11 mouse cellular contexts compared by ENCODE assay signal in genomic region chr17:78250149-78250938, GRCm38 (mm10). TPM values are rescaled to one million over a fixed set of nuclear protein-coding genes. Genes with fewer than 3 reads are reported as not detected.
A peak's percentile ranks its signal among the peaks of the same experiment; 100 is the strongest.
DNase-seq lines count a peak whose midpoint lies in the region; ATAC-seq lines count a peak whose summit lies in the region.
"Had no signal": no experiment of that assay in that cellular context is flagged by ENCODE, and none has a peak within 500 bp of the region (broad histone marks: within the 10 kb centered on the region; RNA-seq: fewer than 3 reads in every experiment).

No protein-coding gene starts in this region.

- no peaks in the 10 kb centered on the region for H3K36me3 ChIP-seq in heart, embryonic 10.5 days
- H3K36me3 ChIP-seq in kidney, embryonic 15.5 days = no peaks in the 10 kb centered on the region; the same call in 1 of the 2 replicates
- H3K36me3 ChIP-seq in midbrain, embryonic 14.5 days (ENCODE audit: control insufficient read depth, insufficient read depth, low read length) = no peaks in the 10 kb centered on the region

- peak; percentile 97 for DNase-seq in heart, adult 11 months
- DNase-seq in heart, embryonic 10.5 days (ENCODE audit: low spot score) = no peak
- peak; percentile 60 for DNase-seq in fibroblast of lung, adult 2 months (ENCODE audit: low read depth)
- peak; percentile 61 for DNase-seq in lung, postnatal 25 days (ENCODE audit: low spot score)
- DNase-seq in cerebellum, adult 9-10 months = no peak
- no peak for DNase-seq in midbrain, embryonic 14.5 days
- DNase-seq in left cerebral cortex, adult 9 months (ENCODE audit: low spot score in 2 of 2) = no peak
- DNase-seq: cerebellum, adult 8-10 months had no signal

- H3K4me1 ChIP-seq in heart, embryonic 10.5 days = peaks cover 22% of the 10 kb centered on the region
- peaks cover 49% of the 10 kb centered on the region for H3K4me1 ChIP-seq in kidney, embryonic 15.5 days
- peaks cover 13% of the 10 kb centered on the region for H3K4me1 ChIP-seq in midbrain, embryonic 14.5 days (ENCODE audit: control insufficient read depth, insufficient read depth, low read length)

- WGBS in heart, embryonic 10.5 days = 75% methylated on average over 14 of the region's 14 CpGs
- 65% methylated on average over 14 of the region's 14 CpGs for whole genome bisulfite sequencing in kidney, embryonic 15.5 days
- 88% methylated on average over 14 of the region's 14 CpGs for WGBS in midbrain, embryonic 14.5 days

- no peak overlapping the region for H3K4me3 ChIP-seq in heart, embryonic 10.5 days
- no peak overlapping the region for H3K4me3 ChIP-seq in kidney, embryonic 15.5 days (replicated peaks)
- H3K4me3 ChIP-seq in midbrain, embryonic 14.5 days (replicated peaks; ENCODE audit: low read depth, low read length) = no peak overlapping the region
- H3K4me3 ChIP-seq: forebrain, embryonic 13.5 days had no signal

- no peak for ATAC-seq in kidney, embryonic 15.5 days (replicated peaks; ENCODE audit: low FRiP score)
- no peak for ATAC-seq in midbrain, embryonic 14.5 days (ENCODE audit: low FRiP score, low TSS enrichment)
- ATAC-seq: forebrain, embryonic 13.5 days had no signal

- no peak overlapping the region for H3K4me2 ChIP-seq in kidney, embryonic 15.5 days
- H3K4me2 ChIP-seq in midbrain, embryonic 14.5 days (ENCODE audit: low read length) = no peak overlapping the region
- H3K4me2 ChIP-seq: forebrain, embryonic 13.5 days; hindbrain, embryonic 14.5 days had no signal

- no peak overlapping the region for H3K27ac ChIP-seq in heart, embryonic 10.5 days
- peak overlapping the region; percentile 45; the same call in 1 of the 2 replicates for H3K27ac ChIP-seq in kidney, embryonic 15.5 days
- H3K27ac ChIP-seq in midbrain, embryonic 14.5 days (replicated peaks; ENCODE audit: low read depth, low read length) = no peak overlapping the region
- H3K27ac ChIP-seq: forebrain, embryonic 13.5 days; hindbrain, embryonic 14.5 days had no signal

- no peak overlapping the region for H3K9ac ChIP-seq in kidney, embryonic 15.5 days
- H3K9ac ChIP-seq in midbrain, embryonic 14.5 days (replicated peaks; ENCODE audit: low read length) = no peak overlapping the region
- H3K9ac ChIP-seq: forebrain, embryonic 13.5 days; hindbrain, embryonic 14.5 days had no signal

- no peaks in the 10 kb centered on the region for H3K27me3 ChIP-seq in heart, embryonic 10.5 days (ENCODE audit: insufficient read depth, poor library complexity, severe bottlenecking)
- no peaks in the 10 kb centered on the region for H3K27me3 ChIP-seq in kidney, embryonic 15.5 days
- no peaks in the 10 kb centered on the region for H3K27me3 ChIP-seq in midbrain, embryonic 14.5 days (ENCODE audit: control insufficient read depth, insufficient read depth, low read length)
- H3K27me3 ChIP-seq: forebrain, embryonic 13.5 days had no signal

- no peaks in the 10 kb centered on the region for H3K9me3 ChIP-seq in heart, embryonic 10.5 days
- H3K9me3 ChIP-seq in kidney, embryonic 15.5 days (replicated peaks) = no peaks in the 10 kb centered on the region
- no peaks in the 10 kb centered on the region for H3K9me3 ChIP-seq in midbrain, embryonic 14.5 days (ENCODE audit: control insufficient read depth, low read length)
- H3K9me3 ChIP-seq: forebrain, embryonic 13.5 days had no signal

RNA-seq across cellular contexts. Expression of gene Crim1, which starts 50.3 kb away (rescaled TPM):
- 2.0 and 3.6 TPM in 2 replicates for polyA plus RNA-seq in heart, embryonic 10.5 days (2016; fragmentation: Nextera tagmentation; extraction: Ambion mirVana)
- 6.2 and 6.5 TPM in 2 replicates for polyA plus RNA-seq in kidney, embryonic 15.5 days (2015; fragmentation: Nextera tagmentation; extraction: Ambion mirVana)
- 11.9 and 13.6 TPM in 2 replicates for polyA plus RNA-seq in midbrain, embryonic 14.5 days (2014; fragmentation: Nextera tagmentation; extraction: Ambion mirVana)

Comparison
In these comparisons a context has a peak if more than half of its experiments do, and no peak if none do; other contexts are left out.
1. DNase-seq: peak in heart, adult 11 months (single experiment), fibroblast of lung, adult 2 months (single experiment) and lung, postnatal 25 days (single experiment); none in heart, embryonic 10.5 days (single experiment), cerebellum, adult 9-10 months (single experiment), midbrain, embryonic 14.5 days (single experiment) and left cerebral cortex, adult 9 months (0 of 2).